Mouse (Mus musculus) CD4-positive, CD25-positive, alpha-beta regulatory T cell, adult 2 months (primary cell): ENCODE measurements around the gene Adcy6.
"Not testable (repeated sequence)": the region's sequence is repeated elsewhere in the genome, so short reads cannot be mapped to it uniquely, and the experiment has no call there.

Experiments used
- DNase-seq: peaks from one replicate; pipeline ENCODE4 v3.0.0-alpha.2; 2012; ENCODE audit warnings: low read depth, low spot score

Adcy6 gene

DNA sequence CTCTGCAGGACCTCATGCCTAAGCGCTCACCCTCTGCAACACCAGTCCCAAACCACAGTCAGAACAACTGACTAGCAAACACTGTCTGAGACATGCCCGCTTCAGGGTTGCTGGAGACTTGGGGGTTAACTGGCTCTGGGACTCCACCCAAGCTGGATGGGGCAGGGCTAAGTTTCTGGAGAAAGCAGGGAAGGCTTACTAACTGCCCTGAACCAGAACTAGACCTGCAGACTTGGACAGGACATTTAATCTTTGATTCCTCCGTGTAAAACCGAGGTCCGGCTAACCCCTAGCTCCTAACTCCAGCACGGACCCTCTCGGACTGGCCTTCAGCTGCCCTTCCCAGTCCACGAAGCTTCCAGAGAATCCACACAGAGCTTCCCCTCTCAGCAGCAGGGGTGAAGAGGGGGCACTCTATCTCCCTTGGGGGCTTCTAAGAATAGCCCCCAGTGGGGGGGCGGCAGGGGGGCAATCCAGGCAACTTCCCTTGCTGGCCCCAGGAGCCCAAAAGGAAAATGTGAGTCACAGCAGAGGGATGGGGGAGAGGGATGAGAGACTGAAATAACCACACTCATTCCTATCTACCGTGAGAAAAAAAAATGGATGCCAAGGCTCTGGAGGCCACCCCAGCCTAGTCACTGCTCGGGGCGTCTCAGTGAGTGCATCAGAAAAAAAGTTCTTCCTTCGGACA, 7.5 kb downstream of the Adcy6 start:
- DNase-seq: no peak

DNA sequence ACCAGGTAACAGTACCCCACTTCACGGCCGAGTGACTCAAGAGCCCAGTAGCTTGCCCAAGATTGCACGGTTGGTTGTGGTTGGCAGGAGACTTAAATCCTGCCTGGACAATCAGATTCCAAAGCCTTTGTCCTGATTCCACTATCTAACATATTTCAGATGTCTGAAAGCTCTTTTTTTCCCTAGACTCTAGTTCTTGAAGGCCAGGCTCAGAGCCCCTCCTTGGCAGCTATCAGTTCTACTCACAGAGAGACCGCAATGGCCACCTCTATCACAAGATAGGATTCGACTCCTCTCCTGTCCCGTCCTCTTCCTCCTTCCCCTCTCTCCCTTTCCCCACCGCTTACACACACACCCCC, 8.1 kb downstream of the Adcy6 start:
- DNase-seq: no peak

DNA sequence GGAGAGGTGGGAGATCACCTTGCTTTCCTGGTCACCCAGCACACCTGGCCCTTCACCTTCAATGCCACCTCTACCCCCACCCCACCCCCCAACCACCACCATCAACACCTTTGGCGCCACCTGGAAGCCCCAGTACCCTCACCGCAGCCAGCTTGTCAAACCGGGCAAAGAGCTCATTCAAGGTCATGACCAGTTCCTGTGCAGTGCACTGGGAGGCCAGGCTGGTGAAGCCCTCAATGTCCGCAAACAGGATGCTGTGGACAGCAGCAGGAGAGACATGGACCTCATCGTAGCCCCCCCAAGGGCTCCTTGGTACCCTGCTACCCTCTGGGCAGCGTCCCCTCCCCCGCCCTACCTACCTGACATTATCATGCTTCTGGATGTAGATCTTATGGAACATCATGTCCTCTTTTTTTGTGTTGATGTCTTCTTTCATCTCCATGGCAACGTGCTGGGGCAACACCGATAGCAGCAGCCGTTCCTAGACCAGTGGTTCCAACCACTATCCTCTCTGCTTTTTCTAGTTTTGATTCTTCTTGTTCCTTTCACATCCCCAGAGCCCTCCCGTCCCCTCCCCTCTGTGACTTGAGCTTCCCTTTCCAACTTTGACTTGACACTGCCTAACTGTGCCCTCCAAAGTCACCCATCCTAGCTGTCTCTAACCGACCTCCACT, 9.7 kb downstream of the Adcy6 start:
- no peak for DNase-seq

DNA sequence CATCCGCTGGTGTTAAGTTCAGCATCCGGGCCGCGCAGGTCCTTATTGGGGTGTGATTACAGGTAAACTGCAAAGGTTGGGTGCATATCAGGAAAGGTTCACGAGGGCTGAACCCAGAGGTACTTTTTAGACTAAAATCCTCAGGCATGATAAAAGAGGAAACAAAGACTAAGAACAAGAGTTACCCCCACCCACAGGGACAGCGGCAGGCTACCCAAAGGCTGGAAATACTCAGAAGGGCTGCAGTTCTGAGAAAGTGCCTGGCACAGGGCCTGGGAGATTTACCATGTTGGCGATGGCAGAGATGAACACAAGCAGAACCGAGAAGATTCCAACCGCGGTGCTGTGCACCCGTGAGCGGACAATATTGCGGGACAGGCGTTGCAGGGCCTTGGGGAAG, 13.3 kb downstream of the Adcy6 start:
- DNase-seq: no peak

DNA sequence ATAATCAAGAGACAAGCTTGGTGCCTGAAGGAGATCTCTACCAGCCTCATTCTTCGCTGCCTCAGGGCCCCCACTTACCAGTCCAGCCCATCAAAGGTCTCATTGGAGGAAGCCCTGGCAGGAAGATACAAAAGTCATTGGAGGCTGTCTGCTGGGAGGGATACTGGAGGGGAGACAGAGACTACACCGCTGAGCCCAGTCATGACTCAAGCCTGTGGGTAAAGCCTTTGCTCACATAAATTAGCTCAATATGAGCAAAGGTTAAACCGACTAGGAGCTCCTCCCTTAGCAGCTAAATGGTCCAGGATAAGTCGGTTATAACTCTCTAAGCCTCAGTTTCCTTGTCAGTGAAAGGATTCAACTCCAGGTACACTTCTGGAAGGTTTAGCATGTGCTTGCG, 14.8 kb downstream of the Adcy6 start:
- no peak for DNase-seq

DNA sequence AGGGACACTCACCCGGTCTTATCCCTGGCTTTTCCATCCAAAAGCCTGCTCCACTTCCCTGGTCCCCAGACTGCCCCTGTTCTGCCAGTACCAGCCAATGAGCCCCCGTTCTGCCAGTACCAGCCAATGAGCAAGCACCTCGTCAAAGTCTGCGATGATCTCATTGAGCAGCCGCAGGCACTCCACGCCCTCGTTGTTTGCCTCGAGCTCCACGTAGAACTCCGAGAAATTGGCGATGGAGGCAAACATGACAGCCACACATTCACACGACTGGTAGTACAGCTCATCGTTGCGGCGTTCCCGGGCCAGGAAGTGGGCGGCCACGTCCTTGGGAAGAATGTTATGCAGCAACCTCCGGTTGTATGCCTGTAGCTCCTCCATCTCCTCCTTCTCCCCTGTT, 15.7 kb downstream of the Adcy6 start:
- no peak for DNase-seq

DNA sequence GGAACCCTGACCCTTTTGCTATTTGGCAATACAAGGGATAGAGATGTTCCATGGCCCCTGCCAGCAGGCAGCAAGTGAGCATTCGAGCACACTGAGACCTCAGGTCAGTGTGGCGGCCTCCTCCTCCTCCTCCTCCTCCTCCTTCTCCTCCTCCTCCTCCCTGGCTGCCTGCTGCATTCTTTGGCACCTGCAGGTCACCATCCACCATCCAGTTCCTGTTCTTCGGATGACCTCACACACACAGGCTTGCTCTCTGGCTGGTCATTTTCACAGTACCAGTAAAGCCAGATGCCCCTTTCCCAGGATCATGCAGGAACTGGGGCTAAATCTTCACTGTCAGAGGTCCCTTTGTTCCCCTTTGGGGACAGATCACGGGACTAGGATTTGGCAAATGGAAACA, 18.5 kb downstream of the Adcy6 start:
- no peak for DNase-seq

DNA sequence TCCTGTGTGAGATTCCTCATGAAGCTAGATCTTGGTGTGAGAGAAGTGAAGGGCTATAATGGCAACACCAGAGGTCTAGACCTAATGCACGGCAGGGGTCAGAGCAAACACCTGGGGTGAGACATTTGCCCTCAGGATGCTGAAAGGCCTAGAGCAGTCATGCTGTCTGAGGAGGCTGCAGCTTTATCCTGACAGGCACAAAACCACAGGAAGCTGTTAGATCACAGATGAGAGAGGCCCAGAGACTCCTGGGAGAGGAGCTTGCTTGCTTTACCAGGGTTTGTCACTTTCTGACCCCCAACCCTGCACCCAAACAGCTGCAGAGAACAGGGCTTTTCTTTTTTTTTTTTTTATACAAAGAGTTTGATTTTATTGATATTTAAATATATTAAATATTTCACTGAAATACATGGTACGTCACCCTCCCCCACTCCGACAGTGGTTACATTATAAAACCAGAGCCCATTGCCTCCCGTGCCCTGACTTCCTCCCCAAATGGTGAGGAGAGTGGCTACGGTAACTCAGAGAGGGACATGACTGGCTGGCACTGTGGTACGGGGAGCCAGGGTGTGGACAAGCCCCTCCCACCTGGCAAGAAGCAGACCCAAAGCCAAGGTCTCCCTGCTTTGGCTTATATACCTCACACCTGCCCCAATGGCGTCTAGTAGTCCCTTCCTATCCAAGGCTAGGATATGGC, 20.1 kb downstream of the Adcy6 start:
- peak; percentile 34 for DNase-seq

DNA sequence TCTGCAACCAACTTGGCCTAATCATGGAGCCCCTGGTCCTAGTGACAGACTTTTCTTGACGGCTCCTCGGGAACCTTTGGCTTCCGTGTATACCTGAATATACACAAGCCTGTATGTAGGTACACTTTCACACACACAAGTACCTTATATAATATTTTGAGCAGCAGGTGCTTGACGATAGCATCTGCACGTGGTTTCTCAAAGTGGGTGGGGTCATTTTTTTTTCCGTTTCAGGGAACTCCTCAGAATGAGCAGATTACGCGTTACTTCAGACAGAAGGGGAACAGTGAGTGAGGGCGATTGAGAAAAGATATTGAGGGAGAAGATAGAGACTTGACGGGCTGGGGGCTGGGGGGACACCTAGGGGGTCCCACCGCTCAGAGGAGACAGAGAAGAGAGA, 22.1 kb downstream of the Adcy6 start:
- peak; percentile 66 for DNase-seq

DNA sequence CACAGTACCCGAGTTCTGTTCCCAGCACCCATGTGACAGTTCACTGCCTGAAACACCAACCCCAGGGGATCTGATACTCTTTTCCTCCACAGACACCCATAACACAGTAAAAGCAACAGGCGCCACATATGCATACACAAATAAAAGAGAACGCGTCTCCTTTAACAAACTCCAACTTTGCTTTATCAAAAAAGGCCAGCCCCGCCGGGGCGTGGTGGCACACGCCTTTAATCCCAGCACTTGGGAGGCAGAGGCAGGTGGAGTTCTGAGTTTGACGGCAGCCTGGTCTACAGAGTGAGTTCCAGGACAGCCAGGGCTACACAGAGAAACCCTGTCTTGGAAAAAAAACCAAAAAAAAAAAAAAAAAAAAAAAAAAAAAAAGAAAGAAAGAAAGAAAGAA, 23.7 kb downstream of the Adcy6 start:
- DNase-seq: not testable (repeated sequence)

DNA sequence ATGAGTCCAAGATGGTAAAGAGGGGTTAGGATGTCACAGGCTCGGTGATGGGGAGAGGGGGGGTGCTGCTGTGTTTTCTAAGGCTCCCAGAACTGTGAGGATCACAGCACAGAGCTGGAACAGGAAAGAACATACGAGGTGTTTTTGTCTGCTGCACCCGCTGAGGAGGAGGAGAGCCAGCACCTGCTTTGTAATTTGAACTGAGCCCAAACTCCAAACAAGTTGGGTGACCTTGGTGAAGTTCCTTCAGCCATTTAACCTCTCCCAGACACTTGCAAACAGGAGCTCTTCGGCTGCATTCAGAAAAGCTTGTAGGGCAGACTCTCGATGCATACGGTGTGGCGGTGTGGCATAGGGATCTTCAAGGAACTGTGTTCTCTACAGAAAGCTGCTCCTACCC, 24.5 kb downstream of the Adcy6 start:
- no peak for DNase-seq

DNA sequence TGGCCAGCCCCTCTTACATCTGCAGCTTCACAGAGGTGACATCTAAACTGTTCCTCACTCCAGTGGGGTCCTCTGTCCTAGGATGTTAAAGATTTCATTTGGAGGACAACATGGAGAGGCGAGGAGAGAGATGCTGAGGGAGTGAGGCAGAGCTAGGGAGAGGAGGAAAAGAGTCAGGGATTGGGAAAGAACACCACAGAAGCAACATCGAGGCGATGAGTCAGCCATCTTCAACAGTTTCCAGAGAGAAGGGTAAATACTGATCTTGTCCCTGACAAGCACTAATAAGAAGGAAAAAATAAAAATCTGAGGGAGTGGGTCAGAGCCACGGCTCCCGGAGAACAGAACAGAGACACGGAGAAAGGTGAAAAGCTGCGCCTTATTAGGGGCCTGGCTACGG, 26.9 kb downstream of the Adcy6 start:
- DNase-seq: no peak

DNA sequence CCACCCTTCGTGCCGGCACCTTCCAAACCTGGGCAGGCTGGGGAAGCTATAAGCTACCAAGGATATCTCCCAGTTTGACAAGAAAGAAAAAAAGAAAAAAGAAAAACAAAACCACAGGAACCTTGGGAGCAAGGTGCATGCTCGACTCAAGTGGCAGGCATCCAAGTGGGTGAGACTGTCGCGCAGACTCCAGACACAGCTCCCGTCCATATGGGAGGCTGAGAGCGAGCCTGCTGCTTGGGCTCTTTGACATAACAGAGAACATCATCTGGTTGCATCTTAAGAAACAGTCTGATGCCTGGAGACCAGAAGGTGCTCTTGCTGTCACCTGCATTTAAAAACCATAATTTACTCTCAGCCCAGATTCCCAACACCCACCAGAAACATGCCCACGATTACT, 27.5 kb downstream of the Adcy6 start:
- no peak for DNase-seq

DNA sequence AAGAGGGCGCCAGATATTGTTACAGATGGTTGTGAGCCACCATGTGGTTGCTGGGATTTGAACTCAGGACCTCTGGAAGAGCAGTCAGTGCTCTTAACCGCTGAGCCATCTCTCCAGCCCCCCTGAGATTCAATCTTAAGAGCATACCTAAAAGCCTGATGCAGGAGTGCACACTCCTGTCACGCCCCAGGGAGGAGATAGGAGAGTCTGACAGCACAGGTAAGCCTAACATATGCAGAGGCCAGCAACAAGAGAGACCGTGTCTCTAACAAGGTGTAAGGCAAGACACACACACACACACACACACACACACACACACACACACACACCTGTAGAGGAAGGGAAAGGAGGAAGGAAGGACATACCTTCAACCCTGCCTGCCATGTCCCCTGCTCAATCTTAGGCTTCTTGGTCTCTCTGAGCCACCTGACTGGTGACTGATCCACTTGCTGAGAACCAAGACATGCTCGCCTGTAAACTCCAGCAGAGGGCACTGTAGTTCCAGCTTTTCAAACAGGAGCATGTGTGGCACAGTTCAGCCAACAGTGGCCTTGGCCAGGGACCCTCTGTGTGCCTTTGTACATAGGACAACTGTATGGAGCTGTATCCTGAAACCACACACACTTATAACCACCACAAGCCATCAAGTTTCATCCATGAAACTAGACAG, 29.9 kb downstream of the Adcy6 start:
- peak; percentile 90 for DNase-seq

DNA sequence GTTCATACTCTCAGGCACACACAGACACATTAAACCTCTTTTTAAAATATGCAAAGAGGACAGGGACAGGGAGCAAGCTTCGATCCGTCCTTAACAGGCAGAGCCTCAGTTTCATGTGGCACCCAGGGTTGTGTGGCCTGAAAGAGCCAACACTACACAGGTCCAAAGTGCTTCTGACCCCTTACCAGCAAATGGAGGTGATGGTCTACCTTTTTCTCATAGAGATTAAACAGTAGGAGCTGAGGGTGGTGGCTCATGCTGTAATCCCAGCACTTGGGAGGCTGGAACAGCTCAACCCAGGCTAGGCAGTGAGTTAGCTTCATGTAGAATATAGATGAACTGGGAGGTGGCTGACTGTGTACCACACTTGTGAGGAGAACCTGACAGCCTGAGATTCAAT, 30.6 kb downstream of the Adcy6 start:
- no peak for DNase-seq

DNA sequence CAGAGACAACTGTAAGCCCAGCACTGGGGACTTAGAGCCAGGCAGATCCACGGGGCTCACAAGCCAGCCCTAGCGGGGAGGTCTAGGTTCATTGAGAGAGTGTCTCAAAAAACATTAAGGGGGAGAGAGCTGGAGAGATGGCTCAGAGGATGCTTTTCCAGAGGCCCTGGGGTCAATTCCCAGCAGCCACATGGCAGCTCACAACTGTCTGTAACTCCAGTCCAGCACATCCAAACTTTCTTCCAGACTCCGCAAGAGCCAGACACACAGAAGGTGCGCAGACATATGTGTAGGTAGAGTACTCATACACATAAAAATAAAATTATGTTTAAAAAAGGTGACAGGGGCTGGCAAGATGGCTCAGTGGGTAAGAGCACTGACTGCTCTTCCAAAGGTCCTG, 36.6 kb downstream of the Adcy6 start:
- DNase-seq: no peak

DNA sequence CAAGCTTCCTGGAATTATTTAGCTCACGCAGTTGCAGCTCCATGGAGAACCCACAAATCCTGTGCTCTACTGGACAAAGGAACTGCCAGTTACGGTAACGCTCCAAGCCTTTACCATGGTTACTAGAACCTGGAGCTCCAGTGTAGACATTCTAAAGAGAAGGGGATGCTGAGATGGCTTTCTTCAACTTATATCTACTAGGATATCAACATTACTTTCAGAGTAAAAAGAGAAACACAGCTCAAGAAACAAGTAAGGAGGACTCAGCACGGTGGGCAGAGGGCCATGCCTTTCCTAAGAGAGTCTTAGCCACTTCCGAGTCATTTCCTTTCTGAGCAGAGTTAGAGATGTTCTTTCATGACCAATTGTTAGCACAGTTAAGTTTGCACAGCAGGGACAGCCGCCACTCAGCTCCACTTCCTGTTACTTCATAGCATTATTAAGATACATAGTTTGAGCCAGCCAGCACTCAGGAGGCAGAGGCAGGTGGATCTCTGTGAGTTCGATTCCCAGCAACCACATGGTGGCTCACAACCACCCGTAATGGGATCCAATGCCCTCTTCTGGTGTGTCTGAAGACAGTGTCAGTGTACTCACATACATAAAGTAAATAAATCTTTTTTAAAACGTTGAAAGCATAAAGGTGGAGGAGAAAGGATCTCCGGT, 38.9 kb downstream of the Adcy6 start, which contains the start of the genes Ccnt1 and 4930415O20Rik:
Ccnt1 (minus strand) TSS at position 51 of the 666 bp plus-strand sequence.
4930415O20Rik (plus strand) TSS at position 132 of the 666 bp plus-strand sequence.
- peak; percentile 25 for DNase-seq

DNA sequence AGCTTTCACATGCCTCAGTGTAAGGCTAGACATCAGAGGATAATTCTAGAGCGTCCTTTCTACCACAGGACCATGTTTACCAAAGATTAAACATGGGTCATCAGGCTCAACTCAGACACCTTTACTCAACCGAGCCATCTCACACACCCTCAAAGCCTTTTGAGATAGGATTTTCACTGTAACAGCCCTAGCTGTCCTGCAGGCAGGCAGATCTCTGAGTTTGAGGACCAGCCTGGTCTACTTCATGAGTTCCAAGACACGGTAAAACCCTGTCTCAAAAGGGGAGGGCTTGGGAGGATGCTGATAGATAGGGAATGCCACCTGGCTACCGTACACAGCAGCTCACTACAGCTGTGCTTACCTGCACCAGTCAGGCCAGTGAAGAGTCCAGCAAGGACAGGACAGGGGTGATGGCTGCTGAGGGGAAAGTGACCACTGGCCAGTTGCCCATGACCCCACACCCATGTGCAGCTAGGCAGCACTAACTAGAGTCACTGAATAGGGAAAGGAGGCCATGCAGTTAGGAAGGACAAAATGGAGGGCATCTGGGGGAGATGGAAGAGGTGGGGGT, 40.0 kb downstream of the Adcy6 start:
- DNase-seq: no peak

DNA sequence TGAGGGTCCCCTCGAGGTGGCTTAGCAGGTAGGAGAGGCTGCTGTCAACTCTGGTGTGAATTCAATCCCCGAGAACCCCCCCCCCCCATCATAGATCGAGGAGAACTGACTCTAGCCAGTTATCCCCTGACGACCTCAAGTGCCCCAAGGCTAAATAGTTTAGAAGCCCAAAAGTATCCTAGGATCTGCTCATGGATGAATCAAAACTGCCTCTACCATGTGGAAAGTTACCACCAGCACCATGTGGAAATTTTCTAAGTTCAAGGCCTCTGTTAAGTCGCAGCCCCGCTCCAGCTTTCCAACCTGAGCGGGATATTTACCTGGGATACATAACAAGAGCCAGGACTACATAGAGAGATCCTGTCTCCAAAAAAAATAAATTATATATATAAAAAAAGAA, 40.7 kb downstream of the Adcy6 start:
- no peak for DNase-seq

DNA sequence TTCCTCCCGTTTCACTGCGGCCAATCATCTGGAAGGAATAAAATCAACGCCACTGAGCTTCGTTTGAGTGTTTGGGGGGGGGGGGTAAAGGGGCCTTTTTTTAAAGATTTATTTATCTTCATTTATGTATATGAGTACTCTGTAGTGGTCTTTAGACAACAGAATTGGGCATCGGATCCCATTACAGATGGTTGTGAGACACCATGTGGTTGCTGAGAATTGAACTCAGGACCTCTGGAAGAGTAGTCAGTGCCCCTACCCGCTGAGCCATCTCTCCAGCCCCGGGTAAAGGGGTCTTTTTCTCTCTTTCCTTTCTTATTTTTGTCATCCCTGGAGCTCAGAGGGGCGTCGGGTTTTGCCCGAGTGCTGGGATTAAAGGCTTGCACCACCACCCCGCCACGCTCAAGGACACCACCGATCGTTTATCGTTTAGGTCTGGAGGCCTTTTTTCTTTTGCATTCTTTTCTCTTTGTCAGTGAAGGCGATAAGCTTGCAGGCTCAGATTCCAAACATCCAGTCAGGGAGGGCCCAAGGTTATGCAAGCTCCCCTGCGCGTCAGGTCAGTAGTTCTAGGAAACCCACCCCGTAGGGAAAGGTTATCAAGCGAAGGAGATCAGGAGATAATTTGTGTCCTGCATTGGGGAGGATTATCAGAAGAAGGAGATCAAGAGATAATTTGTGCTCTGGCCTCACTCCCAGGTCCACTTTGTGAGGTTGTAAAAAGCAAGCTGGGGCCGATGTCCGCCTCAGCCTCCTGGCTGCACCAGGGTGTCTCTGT, 41.4 kb downstream of the Adcy6 start:
- peak; percentile 24 for DNase-seq
